Mouse (Mus musculus) CH12.LX (cell line): Measurements from ENCODE around the gene Zfp408. TPM values are rescaled to one million over a fixed set of nuclear protein-coding genes. Genes with fewer than 3 reads are reported as not detected.

Experiments used
- DNase-seq: peaks from one replicate; pipeline ENCODE4 v3.0.0-alpha.2; 2013; ENCODE audit errors: extremely low read depth
- H3K27ac ChIP-seq: 2 replicates; pipeline ENCODE4 v1.5.1; 2012; ENCODE audit warnings: low read depth, mild to moderate bottlenecking, control low read depth, moderate library complexity; ENCODE audit not compliant: insufficient read depth
- H3K27me3 ChIP-seq: replicated peaks from 2 replicates; pipeline ENCODE3; 2012; ENCODE audit warnings: inconsistent platforms
- H3K36me3 ChIP-seq, 2 experiments: replicated peaks in 1 of 2; 2 replicates each; pipeline versions ENCODE3 to v1.6.1; 2012; ENCODE audit warnings: inconsistent platforms in 1 of 2, low read length in 1 of 2, mild to moderate bottlenecking in 1 of 2, mixed read lengths in 1 of 2, moderate library complexity in 1 of 2; ENCODE audit not compliant: control insufficient read depth in 1 of 2, insufficient read depth in 1 of 2
- H3K4me1 ChIP-seq, 2 experiments: 2 replicates each; pipeline ENCODE4 v1.6.1; 2012; ENCODE audit warnings: inconsistent platforms in 1 of 2, moderate library complexity in 1 of 2; ENCODE audit not compliant: insufficient read depth in 2 of 2, control insufficient read depth in 1 of 2
- H3K4me2 ChIP-seq: 2 replicates; pipeline ENCODE4 v1.6.1; 2012; ENCODE audit warnings: low read depth, mild to moderate bottlenecking, control low read depth; ENCODE audit not compliant: poor library complexity, insufficient read depth, severe bottlenecking
- H3K4me3 ChIP-seq, 3 experiments: fragments of 150-350 bp in 1 of 3; sonication (generic) in 1 of 3; replicated peaks in 1 of 3; 2 replicates each; pipeline versions ENCODE3 to v1.5.1; 2011 to 2012; ENCODE audit warnings: low read depth in 2 of 3, low read length in 2 of 3, mild to moderate bottlenecking in 2 of 3, moderate library complexity in 2 of 3, control low read depth in 1 of 3, improper control_type of control experiment in 1 of 3, inconsistent platforms in 1 of 3, mixed read lengths in 1 of 3; ENCODE audit not compliant: poor library complexity in 1 of 3
- H3K79me2 ChIP-seq: replicated peaks from 2 replicates; pipeline ENCODE4 v1.6.1; 2012; ENCODE audit warnings: mild to moderate bottlenecking, moderate library complexity; ENCODE audit not compliant: control insufficient read depth, poor library complexity, insufficient read depth, severe bottlenecking; ENCODE audit errors: extremely low read depth
- H3K9ac ChIP-seq: 2 replicates; pipeline ENCODE4 v1.6.1; 2012; ENCODE audit warnings: low read depth, mild to moderate bottlenecking, control low read depth, moderate library complexity; ENCODE audit not compliant: insufficient read depth
- H3K9me3 ChIP-seq: replicated peaks from 2 replicates; pipeline ENCODE3; 2012; ENCODE audit warnings: low read length, inconsistent platforms, mixed read lengths
- BHLHE40 ChIP-seq: IDR thresholded peaks from 2 replicates; pipeline ENCODE4 v1.6.1; 2011; ENCODE audit warnings: mild to moderate bottlenecking, low read depth, low read length, improper control_type of control experiment
- CHD1 ChIP-seq: IDR thresholded peaks from 2 replicates; pipeline ENCODE4 v1.6.1; 2012; ENCODE audit warnings: low read depth, low read length, improper control_type of control experiment, inconsistent platforms
- CTCF ChIP-seq, 2 experiments: IDR thresholded peaks in 1 of 2; conservative IDR thresholded peaks in 1 of 2; 2 replicates each; pipeline ENCODE4 v1.5.1; 2011 to 2012; ENCODE audit warnings: low read depth in 2 of 2, low read length in 2 of 2, improper control_type of control experiment in 1 of 2, inconsistent platforms in 1 of 2, mild to moderate bottlenecking in 1 of 2, moderate library complexity in 1 of 2
- E2F4 ChIP-seq: IDR thresholded peaks from 2 replicates; pipeline ENCODE4 v1.6.1; 2011; ENCODE audit warnings: low read depth, low read length, improper control_type of control experiment; ENCODE audit not compliant: insufficient replicate concordance
- ELF1 ChIP-seq: IDR thresholded peaks from 2 replicates; pipeline ENCODE4 v1.6.1; 2014; ENCODE audit warnings: low read depth, mild to moderate bottlenecking, inconsistent platforms, low read length, improper control_type of control experiment
- ETS1 ChIP-seq: conservative IDR thresholded peaks from 2 replicates; pipeline ENCODE4 v1.6.1; 2012; ENCODE audit warnings: low read depth, mild to moderate bottlenecking, inconsistent platforms, low read length, improper control_type of control experiment, moderate library complexity
- HCFC1 ChIP-seq: IDR thresholded peaks from 2 replicates; pipeline ENCODE4 v1.6.1; 2012; ENCODE audit warnings: low read depth, mild to moderate bottlenecking, inconsistent platforms, low read length, improper control_type of control experiment
- JUN ChIP-seq: IDR thresholded peaks from 2 replicates; pipeline ENCODE4 v1.6.1; 2011; ENCODE audit warnings: low read depth, mild to moderate bottlenecking, low read length, improper control_type of control experiment, moderate library complexity; ENCODE audit not compliant: insufficient read depth
- KAT2A ChIP-seq: IDR thresholded peaks from 2 replicates; pipeline ENCODE4 v1.6.1; 2012; ENCODE audit warnings: low read length, improper control_type of control experiment, inconsistent platforms; ENCODE audit not compliant: insufficient replicate concordance
- MAFK ChIP-seq: IDR thresholded peaks from 2 replicates; pipeline ENCODE4 v1.6.1; 2011; ENCODE audit warnings: low read length, improper control_type of control experiment; ENCODE audit not compliant: insufficient replicate concordance
- MXI1 ChIP-seq: IDR thresholded peaks from 2 replicates; pipeline ENCODE4 v1.6.1; 2011; ENCODE audit warnings: mild to moderate bottlenecking, low read depth, low read length, improper control_type of control experiment
- MYC ChIP-seq: IDR thresholded peaks from 2 replicates; pipeline ENCODE4 v1.6.1; 2011; ENCODE audit warnings: low read depth, mild to moderate bottlenecking, improper control_type of control experiment, low read length
- NELFE ChIP-seq: IDR thresholded peaks from 2 replicates; pipeline ENCODE4 v1.6.1; 2011; ENCODE audit warnings: low read depth, low read length, improper control_type of control experiment
- NRF1 ChIP-seq: IDR thresholded peaks from 2 replicates; pipeline ENCODE4 v1.6.1; 2014; ENCODE audit warnings: low read depth, mild to moderate bottlenecking, inconsistent platforms, low read length, improper control_type of control experiment, moderate library complexity
- PAX5 ChIP-seq: IDR thresholded peaks from 2 replicates; pipeline ENCODE4 v1.6.1; 2012; ENCODE audit warnings: low read length, inconsistent platforms, mixed read lengths
- POLR2A ChIP-seq: IDR thresholded peaks from 2 replicates; pipeline ENCODE4 v1.6.1; 2011; ENCODE audit warnings: low read depth, mild to moderate bottlenecking, improper control_type of control experiment, low read length
- RAD21 ChIP-seq: IDR thresholded peaks from 2 replicates; pipeline ENCODE4 v1.6.1; 2011; ENCODE audit warnings: low read depth, mild to moderate bottlenecking, low read length, improper control_type of control experiment, moderate library complexity
- RCOR1 ChIP-seq: conservative IDR thresholded peaks from 2 replicates; pipeline ENCODE4 v1.6.1; 2012; ENCODE audit warnings: low read depth, mild to moderate bottlenecking, inconsistent platforms, low read length, improper control_type of control experiment
- SIN3A ChIP-seq: IDR thresholded peaks from 2 replicates; pipeline ENCODE4 v1.6.1; 2012; ENCODE audit warnings: low read length, improper control_type of control experiment, inconsistent platforms
- SMC3 ChIP-seq: IDR thresholded peaks from 2 replicates; pipeline ENCODE4 v1.6.1; 2011; ENCODE audit warnings: low read depth, low read length, improper control_type of control experiment
- TBP ChIP-seq: conservative IDR thresholded peaks from 2 replicates; pipeline ENCODE4 v1.6.1; 2011; ENCODE audit warnings: low read depth, low read length, improper control_type of control experiment
- USF1 ChIP-seq: IDR thresholded peaks from 2 replicates; pipeline ENCODE4 v1.6.1; 2014; ENCODE audit warnings: low read depth, mild to moderate bottlenecking, inconsistent platforms, low read length, improper control_type of control experiment
- USF2 ChIP-seq: conservative IDR thresholded peaks from 2 replicates; pipeline ENCODE4 v1.6.1; 2011; ENCODE audit warnings: low read depth, low read length, improper control_type of control experiment
- ZKSCAN1 ChIP-seq: IDR thresholded peaks from 2 replicates; pipeline ENCODE4 v1.6.1; 2012; ENCODE audit warnings: low read depth, inconsistent platforms, low read length, improper control_type of control experiment, borderline replicate concordance
- ZMIZ1 ChIP-seq: IDR thresholded peaks from 2 replicates; pipeline ENCODE4 v1.6.1; 2012; ENCODE audit warnings: low read depth, mild to moderate bottlenecking, inconsistent platforms, low read length, improper control_type of control experiment
- ZNF384 ChIP-seq: IDR thresholded peaks from 2 replicates; pipeline ENCODE4 v1.6.1; 2012; ENCODE audit warnings: low read depth, low read length, improper control_type of control experiment, inconsistent platforms
- dilution Hi-C: fragments of 300-500 bp; cut with MboI; formaldehyde crosslinking; loops from 2 replicates; pipeline ENCODE4 v1.14.3; 2020; ENCODE audit warnings: low sequenced_read_pairs; ENCODE audit not compliant: extremely low pct_unique_long_range_greater_than_20kb, extremely low pct_ligation_motif_present
- in situ Hi-C: fragments of 300-500 bp; cut with MboI; formaldehyde crosslinking; loops from 3 replicates; pipeline ENCODE4 v1.14.3; 2019; ENCODE audit warnings: low sequenced_read_pairs, low pct_ligation_motif_present, low pct_unique_long_range_greater_than_20kb, mixed read lengths
- polyA plus RNA-seq: library from polyadenylated mRNA; unstranded; fragments of >175 nt; gene quantifications from 2 replicates; pipeline ENCODE4 v1.2.1, GENCODE M21; 2012; ENCODE audit warnings: low read depth; ENCODE audit not compliant: insufficient read length
- total RNA-seq, 2 experiments: library from RNA; depleted of rRNA; stranded (reverse); fragments of 300-350 nt in 1 of 2; fragments of >200 nt in 1 of 2; gene quantifications; 2 replicates each; pipeline ENCODE4 v1.2.3; 2012 to 2014

The Zfp408 gene
- total and polyA plus RNA-seq, 3 experiments = 8.1 to 16.0 (median 9.2) TPM

DNA sequence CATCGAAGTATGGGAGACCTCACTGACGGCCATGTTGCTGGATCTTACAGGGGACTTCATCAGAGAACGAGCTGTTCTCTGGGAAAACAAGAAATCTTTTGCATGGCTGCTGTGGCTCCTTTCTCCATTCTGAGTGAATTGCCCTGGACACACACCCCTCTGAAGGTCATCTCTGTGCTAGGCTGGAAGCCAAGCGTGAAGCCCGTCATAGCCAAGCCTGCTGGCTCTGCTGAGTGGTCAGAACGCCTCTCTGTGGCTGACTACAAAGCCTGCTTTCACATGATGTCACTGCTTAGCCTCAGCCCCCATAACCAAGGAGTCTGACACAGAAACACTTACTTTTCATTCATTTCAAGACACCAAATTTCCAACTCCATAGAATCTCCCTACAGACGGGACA is 39.9 kb upstream of the Zfp408 start:
- H3K36me3 ChIP-seq = peaks cover 43 to 61% of the 10 kb centered on the region in 2 experiments
- H3K27me3 ChIP-seq = no peaks in the 10 kb centered on the region
- no peak overlapping the region for H3K4me3 ChIP-seq
- TF ChIP-seq ZNF384 = no peak
- TF ChIP-seq KAT2A = no peak
- TF ChIP-seq ZKSCAN1 = no peak
- TF ChIP-seq PAX5 = no peak
- TF ChIP-seq BHLHE40 = no peak
- TF ChIP-seq SIN3A = no peak
- no peak for TF ChIP-seq USF2
- TF ChIP-seq SMC3 = no peak
- no peak for TF ChIP-seq CTCF (conservative IDR thresholded peaks at IDR 0.05 in 1 of 2, IDR thresholded peaks at IDR 0.05 in 1 of 2; ENCODE audit: low read depth in 2 of 2, low read length in 2 of 2)
- no peak for TF ChIP-seq E2F4
- no peak for TF ChIP-seq RAD21
- TF ChIP-seq MYC = no peak
- TF ChIP-seq USF1 = no peak
- TF ChIP-seq ZMIZ1 = no peak
- no peak for TF ChIP-seq ETS1
- no peak for TF ChIP-seq TBP
- TF ChIP-seq JUN = no peak
- TF ChIP-seq CHD1 = no peak
- H3K79me2 ChIP-seq = no peaks in the 10 kb centered on the region
- DNase-seq = no peak
- no peak overlapping the region for H3K9ac ChIP-seq
- H3K27ac ChIP-seq = no peak overlapping the region
- no peaks in the 10 kb centered on the region for H3K9me3 ChIP-seq
- in situ Hi-C loops = no loop called here
- dilution Hi-C loops = no loop called here
- no peak overlapping the region for H3K4me2 ChIP-seq
- H3K4me1 ChIP-seq = peaks cover 7 to 33% of the 10 kb centered on the region in 2 experiments

DNA sequence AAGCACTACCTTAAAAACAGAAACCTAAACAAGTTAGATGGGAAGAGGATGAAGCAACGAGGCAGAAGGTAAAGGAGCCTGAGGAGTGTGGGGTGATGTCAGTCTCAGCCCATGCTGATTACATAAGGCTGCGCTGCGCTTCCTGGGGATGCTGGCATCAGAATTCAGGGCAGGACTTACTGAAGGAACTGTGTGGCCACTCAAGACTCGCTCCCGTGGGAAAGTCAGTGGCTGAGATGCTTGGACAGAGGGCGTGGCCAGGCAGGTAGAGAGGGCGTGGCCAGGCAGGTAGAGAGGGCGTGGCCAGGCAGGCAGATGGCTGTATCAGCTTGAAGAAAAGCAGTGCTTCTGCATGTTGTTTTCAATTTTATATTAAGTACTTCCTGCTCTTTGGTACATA is 34.3 kb upstream of the Zfp408 start:
- dilution Hi-C loops = no loop called here

More for the DNA sequence above, 34.3 kb upstream of the Zfp408 start:
- Histone ChIP-seq H3K9ac (no peak overlapping the region), H3K4me3 (no peak overlapping the region), H3K9me3 (no peaks in the 10 kb centered on the region), H3K79me2 (no peaks in the 10 kb centered on the region), H3K27ac (no peak overlapping the region), H3K4me2 (no peak overlapping the region), H3K36me3 (peaks cover 72 to 82% of the 10 kb centered on the region in 2 experiments), H3K27me3 (no peaks in the 10 kb centered on the region), H3K4me1 (peaks cover 7 to 39% of the 10 kb centered on the region in 2 experiments)
- in situ Hi-C loops = no loop called here
- DNase-seq = no peak
- TF ChIP-seq ELF1 (no peak), POLR2A (no peak), MXI1 (no peak), USF2 (no peak), HCFC1 (no peak), MYC (no peak), BHLHE40 (no peak), RCOR1 (no peak), CTCF (conservative IDR thresholded peaks at IDR 0.05 in 1 of 2, IDR thresholded peaks at IDR 0.05 in 1 of 2; ENCODE audit: low read depth in 2 of 2, low read length in 2 of 2) (no peak), RAD21 (no peak), NELFE (no peak), NRF1 (no peak), MAFK (no peak), PAX5 (no peak)
